Mouse (Mus musculus) G1E (cell line): ENCODE data around the gene Elmo2. TPM values are rescaled to one million over a fixed set of nuclear protein-coding genes. Genes with fewer than 3 reads are reported as not detected.

Source experiments
- ATAC-seq: 2 replicates; pipeline ENCODE4 v1.8.0; 2016; ENCODE audit warnings: mild to moderate bottlenecking; ENCODE audit not compliant: insufficient number of reproducible peaks, poor library complexity, low FRiP score, severe bottlenecking; ENCODE audit errors: extremely low read depth
- DNase-seq: peaks from one replicate; pipeline ENCODE4 v3.0.0; 2012; ENCODE audit warnings: low spot score
- H3K27me3 ChIP-seq: 2 replicates; pipeline ENCODE4 v1.6.1; 2012; ENCODE audit warnings: mild to moderate bottlenecking, low read length, inconsistent platforms; ENCODE audit not compliant: insufficient read depth
- H3K36me3 ChIP-seq: replicated peaks from 2 replicates; pipeline ENCODE3; 2012; ENCODE audit warnings: mild to moderate bottlenecking, inconsistent platforms
- H3K4me1 ChIP-seq: 2 replicates; pipeline ENCODE4 v1.6.1; 2012; ENCODE audit warnings: low read depth, low read length, inconsistent platforms, mixed read lengths; ENCODE audit not compliant: insufficient read depth
- H3K4me3 ChIP-seq: 2 replicates; pipeline ENCODE4 v1.5.1; 2012; ENCODE audit warnings: low read depth, mild to moderate bottlenecking, inconsistent platforms, low read length, moderate library complexity, mixed read lengths
- H3K9me3 ChIP-seq: replicated peaks from 2 replicates; pipeline ENCODE4 v1.6.1; 2012; ENCODE audit warnings: inconsistent platforms
- CTCF ChIP-seq: IDR thresholded peaks from 2 replicates; pipeline ENCODE4 v1.5.1; 2012; ENCODE audit warnings: low read depth, low read length, inconsistent platforms, mixed read lengths
- GATA1 ChIP-seq: IDR thresholded peaks from 2 replicates; pipeline ENCODE4 v1.6.1; 2012; ENCODE audit warnings: borderline replicate concordance, low read length, inconsistent platforms, mixed read lengths
- GATA2 ChIP-seq: IDR thresholded peaks from 2 replicates; pipeline ENCODE4 v1.6.1; 2012; ENCODE audit warnings: low read depth, low read length, inconsistent platforms, borderline replicate concordance
- POLR2AphosphoS5 ChIP-seq: IDR thresholded peaks from 2 replicates; pipeline ENCODE4 v1.6.1; 2012; ENCODE audit warnings: low read depth, low read length, inconsistent platforms; ENCODE audit not compliant: insufficient replicate concordance
- TAL1 ChIP-seq: conservative IDR thresholded peaks from 2 replicates; pipeline ENCODE4 v1.6.1; 2012; ENCODE audit warnings: low read depth, low read length, inconsistent platforms, mixed read lengths
- polyA plus RNA-seq: library from polyadenylated mRNA; stranded (reverse); fragments of >175 nt; gene quantifications from 2 replicates; pipeline ENCODE4 v1.2.3, GENCODE M21; 2012
- total RNA-seq, 2 experiments: library from RNA; stranded (forward) in 1 of 2; stranded (reverse) in 1 of 2; fragments of 200-1000 nt in 1 of 2; fragments of >200 nt in 1 of 2; fragmentation: Nextera tagmentation in 1 of 2; gene quantifications; 2 replicates each; pipeline ENCODE4 v1.2.3; 2014 to 2017

The Elmo2 gene
- total and polyA plus RNA-seq, 3 experiments: 15.1 to 38.3 (median 17.7) TPM

DNA sequence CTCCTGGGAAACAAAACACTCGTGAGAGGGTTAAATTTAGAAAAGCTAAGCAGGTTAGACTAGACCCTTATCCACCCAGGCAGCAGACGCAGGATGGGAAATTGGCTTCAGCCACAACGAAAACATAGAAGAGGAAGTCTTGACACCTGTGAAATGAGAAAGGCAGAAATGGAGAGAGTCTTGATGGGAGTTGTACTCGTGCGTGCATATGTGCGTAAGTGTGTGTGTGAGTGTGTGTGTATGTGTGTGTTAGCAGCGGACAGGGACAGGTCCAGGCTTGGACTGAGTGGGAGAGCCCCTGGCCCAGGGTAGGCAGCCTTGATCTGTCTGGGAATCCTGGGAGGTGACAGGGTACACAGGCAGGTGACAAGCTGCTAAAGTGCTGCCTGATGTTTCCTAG lies 55.4 kb downstream of the Elmo2 start:
- peaks cover 6% of the 10 kb centered on the region for H3K36me3 ChIP-seq
- DNase-seq: no peak
- H3K4me3 ChIP-seq: no peak overlapping the region
- ATAC-seq: no peak
- H3K27me3 ChIP-seq: no peaks in the 10 kb centered on the region
- no peaks in the 10 kb centered on the region for H3K9me3 ChIP-seq
- TF ChIP-seq TAL1: no peak
- no peaks in the 10 kb centered on the region for H3K4me1 ChIP-seq

DNA sequence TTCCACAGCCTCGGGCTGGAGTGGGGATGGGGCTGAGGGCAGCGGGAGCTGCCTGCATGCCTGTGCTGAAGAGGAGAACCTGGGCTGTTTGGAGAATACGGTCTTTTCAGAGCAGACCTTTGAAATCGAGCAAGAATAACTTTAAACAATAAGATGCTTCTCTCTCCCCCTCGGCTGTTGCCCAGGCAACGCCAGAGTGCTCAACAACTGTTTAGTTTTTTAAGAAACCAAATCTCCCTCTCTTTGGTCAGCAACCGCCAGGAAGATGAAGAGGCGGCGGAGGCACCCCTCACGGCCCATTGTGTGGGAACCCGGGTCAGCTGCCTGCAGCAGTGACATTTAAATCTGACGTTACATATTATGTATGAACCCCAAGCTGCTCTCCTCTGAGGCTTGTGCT lies 59.5 kb downstream of the Elmo2 start:
- no peak for ATAC-seq
- TF ChIP-seq CTCF (no peak), GATA1 (no peak), TAL1 (no peak), POLR2AphosphoS5 (no peak), GATA2 (no peak)
- Histone ChIP-seq H3K4me3 (no peak overlapping the region), H3K4me1 (peaks cover 5% of the 10 kb centered on the region), H3K27me3 (no peaks in the 10 kb centered on the region), H3K36me3 (no peaks in the 10 kb centered on the region), H3K9me3 (no peaks in the 10 kb centered on the region)
- no peak for DNase-seq

DNA sequence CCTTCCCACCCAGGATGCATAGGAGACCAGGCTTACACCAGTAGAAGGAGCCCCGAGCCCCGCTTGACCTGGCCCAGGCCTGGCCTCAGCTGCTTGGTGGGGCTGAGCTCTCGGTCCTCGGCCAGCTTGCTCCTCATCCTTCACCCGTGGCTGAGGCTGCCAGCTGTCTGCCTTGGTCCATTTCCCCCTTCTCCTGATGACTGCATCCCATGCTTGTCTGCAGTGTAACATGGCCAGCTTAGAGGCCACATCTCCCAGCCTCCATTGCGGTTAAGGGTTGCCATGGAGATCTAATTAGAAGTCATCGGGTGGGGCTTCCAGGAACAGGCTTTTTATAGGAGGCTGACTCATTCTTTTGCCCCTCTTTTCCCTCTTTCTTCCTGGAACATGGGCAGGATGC lies 62.4 kb downstream of the Elmo2 start:
- no peak for DNase-seq
- no peak for ATAC-seq
- Histone ChIP-seq H3K4me1 (peaks cover 5% of the 10 kb centered on the region), H3K36me3 (no peaks in the 10 kb centered on the region), H3K4me3 (no peak overlapping the region), H3K27me3 (peaks cover 2% of the 10 kb centered on the region; the same call in 1 of the 2 replicates), H3K9me3 (no peaks in the 10 kb centered on the region)
- no peak for TF ChIP-seq GATA2
- no peak for TF ChIP-seq GATA1
- no peak for TF ChIP-seq TAL1

DNA sequence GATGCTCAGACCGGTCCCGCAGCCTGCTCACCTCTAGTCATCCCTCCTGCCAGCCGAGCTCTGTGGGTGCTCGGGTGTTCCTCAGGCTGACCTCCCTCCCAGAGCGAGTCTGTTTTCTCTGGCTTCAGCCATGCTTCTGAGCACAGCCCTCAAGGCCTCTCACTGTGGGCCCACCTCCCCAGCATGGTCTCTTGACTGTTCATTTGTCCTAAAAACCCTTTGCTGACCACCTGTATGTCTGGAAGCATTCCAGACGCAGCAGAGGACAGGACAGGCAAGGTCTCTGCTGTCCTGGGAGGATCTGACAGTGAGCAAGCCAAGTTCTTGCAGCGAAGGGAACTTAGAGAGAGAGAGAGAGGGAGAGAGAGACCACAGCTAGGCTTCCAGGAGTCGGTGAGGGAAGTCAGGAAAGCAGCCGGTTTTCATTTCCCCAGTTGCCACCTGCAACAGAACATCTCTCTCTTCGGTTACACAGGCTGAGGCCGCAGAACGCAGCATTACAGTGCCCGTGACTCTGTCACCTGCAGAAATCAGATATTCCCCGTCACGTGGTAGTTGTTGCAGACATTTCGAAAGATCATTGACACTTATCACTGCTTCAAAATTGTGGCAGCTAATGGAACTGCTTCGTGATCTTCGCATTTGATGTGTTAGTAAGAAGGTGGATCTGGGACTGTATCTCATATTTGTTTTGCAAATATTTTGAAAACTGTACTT lies 63.8 kb downstream of the Elmo2 start:
- no peak overlapping the region for H3K4me3 ChIP-seq
- TF ChIP-seq CTCF (no peak), POLR2AphosphoS5 (no peak), GATA2 (no peak), TAL1 (no peak), GATA1 (no peak)
- H3K4me1 ChIP-seq: peaks cover 5% of the 10 kb centered on the region
- H3K36me3 ChIP-seq: no peaks in the 10 kb centered on the region
- ATAC-seq (no peak), DNase-seq (no peak)
- H3K27me3 ChIP-seq: peaks cover 6% of the 10 kb centered on the region; the same call in 1 of the 2 replicates
- H3K9me3 ChIP-seq: no peaks in the 10 kb centered on the region

DNA sequence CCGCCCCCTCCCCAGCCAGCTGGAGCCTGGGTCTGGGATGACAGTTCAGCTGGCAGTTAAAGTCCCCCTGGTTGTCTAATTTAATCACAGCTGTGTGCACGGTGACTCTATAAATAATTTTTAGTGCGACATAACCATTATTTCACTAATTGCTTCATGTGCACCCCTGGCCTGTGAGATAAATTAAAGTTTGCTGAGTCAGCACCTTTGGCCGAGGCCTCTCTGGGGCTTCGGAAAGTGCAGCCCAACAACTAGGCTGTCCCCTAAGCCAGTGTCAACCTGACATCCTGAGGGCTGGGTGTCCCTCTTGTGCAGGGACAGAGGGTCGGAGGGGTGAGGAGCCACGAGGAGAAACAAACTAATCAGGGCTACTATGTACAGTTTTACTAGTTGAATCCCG lies 66.4 kb downstream of the Elmo2 start:
- H3K4me1 ChIP-seq: peaks cover 5% of the 10 kb centered on the region
- H3K9me3 ChIP-seq: no peaks in the 10 kb centered on the region
- no peaks in the 10 kb centered on the region for H3K36me3 ChIP-seq
- TF ChIP-seq GATA1 (no peak), POLR2AphosphoS5 (no peak), TAL1 (no peak), CTCF (no peak), GATA2 (no peak)
- ATAC-seq (no peak), DNase-seq (no peak)
- H3K27me3 ChIP-seq: peaks cover 6% of the 10 kb centered on the region; the same call in 1 of the 2 replicates
- no peak overlapping the region for H3K4me3 ChIP-seq

DNA sequence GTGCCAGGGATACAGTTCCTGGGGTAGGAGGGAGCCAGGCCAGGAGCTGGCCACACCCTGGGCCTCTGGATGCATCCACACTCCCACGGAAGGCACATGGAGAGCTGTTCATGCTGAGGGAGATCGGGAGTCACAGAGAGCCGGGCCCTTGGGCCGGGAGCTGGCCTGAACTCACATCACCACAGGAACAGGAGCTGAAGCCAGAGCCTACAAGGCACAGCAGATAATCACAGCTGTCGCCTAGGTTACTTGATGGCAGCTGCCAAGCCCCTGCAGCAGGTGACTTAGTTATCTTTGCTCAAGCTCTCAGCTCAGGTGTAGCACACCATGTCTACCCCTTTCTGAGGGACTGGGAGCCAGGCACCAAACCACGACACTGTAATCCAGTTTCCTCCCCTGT lies 68.0 kb downstream of the Elmo2 start:
- Histone ChIP-seq H3K36me3 (no peaks in the 10 kb centered on the region), H3K9me3 (no peaks in the 10 kb centered on the region), H3K4me1 (no peaks in the 10 kb centered on the region), H3K27me3 (peaks cover 6% of the 10 kb centered on the region; the same call in 1 of the 2 replicates), H3K4me3 (no peak overlapping the region)
- DNase-seq (no peak), ATAC-seq (no peak)
- TF ChIP-seq CTCF (no peak), GATA1 (no peak), GATA2 (no peak), TAL1 (no peak), POLR2AphosphoS5 (no peak)
